Mouse (Mus musculus) embryo, embryonic 10 days (tissue): Measurements from ENCODE around the gene L3mbtl3.

Source experiments
- DNase-seq: peaks from one replicate; pipeline ENCODE4 v3.0.0-alpha.2; 2015; ENCODE audit warnings: low spot score

Gene L3mbtl3

DNA sequence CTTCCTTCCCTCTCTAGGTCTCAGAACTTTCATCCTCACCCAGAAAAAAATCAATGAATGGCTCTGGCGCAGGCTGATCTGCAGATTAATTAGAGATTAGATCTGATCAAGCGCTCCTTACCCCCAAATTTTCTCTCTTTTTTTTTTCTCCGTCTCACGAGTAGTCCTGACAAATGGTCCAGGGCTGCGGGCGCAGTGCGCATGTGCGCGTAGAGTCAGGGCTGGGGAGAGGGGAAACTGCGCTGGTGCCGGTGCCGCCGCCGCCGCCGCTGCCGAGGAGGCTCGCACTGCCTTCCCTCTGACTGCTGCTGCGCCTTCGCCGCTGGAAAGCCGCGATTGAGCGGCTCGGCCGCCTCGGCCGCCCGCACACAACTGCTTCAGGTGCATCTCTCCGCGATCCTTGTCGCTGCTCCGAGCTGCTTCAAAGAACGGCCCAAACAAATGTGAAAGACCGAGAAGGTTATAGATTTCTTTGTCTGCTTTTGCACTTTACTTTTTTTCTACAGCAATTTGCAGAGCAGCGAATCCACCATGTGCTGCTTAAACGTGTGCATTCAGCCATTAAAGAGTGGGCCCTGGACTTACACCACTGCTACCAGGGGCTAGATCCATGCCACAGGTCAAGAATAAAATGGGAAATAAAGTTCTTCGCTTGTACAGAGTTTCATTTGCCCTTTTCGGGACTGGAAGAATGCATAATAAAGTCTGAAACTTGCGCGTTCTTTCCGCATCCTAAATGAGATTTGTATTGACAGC, at the start of gene L3mbtl3:
Gene L3mbtl3 (minus strand): TSS at position 182 of the 756 bp plus-strand sequence.
- DNase-seq = peak; percentile 96

DNA sequence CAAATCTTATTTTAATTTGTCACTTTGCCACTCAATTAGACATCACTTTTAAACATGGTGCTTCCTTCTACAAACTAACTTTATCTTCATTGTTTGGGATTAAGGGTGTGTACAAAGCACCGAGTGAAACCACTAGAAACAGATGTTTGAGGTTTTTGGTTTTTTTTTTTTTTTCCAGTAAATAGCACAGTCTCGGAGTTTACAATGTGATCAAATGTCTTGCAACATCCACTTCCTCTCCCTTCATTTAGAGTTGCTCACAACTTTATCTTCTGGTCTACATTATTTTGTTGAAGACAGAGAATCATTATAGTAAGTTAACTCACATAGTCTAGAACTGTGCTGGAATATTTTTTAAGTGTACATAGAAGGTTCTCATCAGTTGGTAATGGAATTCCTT, 45.4 kb upstream of the L3mbtl3 start:
- DNase-seq = no peak

DNA sequence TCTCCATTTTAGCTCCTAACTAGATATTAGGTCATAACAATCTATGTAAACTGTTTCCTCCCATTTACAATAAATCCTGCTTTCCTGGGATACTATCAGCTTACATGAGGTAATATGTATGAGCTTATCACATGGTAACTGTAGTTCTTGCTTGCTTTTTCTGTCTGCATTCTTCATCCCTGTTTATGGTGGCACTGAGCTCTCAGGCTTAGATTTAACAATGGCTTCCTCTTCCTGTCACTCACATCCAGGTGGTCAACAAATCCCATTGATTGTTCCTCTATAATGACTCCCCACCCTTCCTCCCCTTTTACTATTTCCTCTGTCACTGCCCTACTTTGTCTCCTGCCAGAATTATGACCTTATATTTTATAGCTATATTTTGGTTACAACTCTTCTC, 12.9 kb upstream of the L3mbtl3 start:
- no peak for DNase-seq

DNA sequence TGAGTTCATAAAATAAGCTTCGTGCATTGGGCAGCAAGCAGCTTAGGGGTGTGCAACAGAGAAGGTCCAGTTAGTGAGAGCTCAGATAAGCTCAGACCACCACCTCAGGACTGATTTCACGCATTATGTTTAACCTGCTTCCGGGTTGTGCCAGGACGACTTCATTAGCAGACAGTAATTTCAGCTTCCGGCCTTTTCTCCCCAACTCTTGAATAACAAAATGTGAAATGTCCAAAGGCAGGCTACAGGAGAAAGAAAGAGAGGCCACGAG, 1.5 kb upstream of the L3mbtl3 start:
- no peak for DNase-seq

DNA sequence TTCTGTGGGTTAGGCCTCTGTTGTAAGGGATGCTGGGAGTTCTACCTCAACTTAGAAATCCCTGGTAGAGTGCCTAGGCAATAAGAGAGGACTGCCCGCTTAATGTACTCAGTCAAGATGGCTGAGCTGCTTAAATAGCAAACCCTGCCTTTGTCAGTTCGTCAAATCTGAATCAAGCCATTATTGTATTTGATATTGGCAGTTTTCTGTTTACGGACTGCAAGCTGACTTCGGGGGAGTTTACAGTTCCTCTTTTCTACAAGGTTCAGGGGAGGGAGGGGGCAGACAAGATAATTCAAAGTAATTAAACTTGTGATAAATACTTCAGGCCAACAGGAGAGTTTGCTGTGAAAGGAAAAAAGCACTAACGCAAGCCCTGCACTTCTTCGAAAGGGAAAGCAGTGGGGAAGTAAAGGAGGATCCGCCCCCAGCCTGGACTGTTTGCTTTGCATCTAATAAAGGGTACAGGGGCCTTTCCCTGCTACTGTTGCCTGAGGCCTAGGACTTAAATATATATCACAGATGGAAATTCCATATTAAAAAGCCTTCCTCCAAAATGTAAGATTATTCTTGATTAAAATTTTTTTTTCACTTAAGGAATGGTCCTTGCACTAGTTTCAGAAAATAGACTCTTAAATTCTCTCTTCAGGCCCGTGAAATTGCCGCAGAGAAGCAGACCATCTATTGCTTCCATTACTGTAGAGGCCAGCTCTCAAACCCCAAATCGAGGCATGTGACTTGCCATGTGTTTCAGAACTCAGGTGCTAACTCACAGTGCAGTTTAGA, 968 bp upstream of the L3mbtl3 start:
- peak; percentile 38 for DNase-seq

DNA sequence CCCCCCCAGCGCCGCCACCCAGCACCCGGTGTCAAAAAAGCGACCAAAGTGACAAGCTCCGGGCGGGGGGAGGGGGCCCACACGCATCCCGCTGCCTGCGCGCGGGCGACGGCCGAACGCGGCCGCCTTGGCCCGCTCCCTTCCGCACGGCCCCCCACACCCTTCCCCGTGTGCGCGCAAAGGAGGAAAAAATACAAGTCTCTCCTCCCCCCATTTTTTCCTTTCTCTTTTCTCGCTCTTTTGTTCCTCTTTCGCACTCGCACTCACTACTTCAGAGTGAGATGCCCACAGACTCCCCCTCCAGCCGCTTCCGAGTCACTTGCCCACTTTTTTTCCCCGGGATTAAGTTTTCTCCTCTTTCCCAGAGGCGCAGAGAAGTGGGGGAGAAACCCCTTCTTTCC, 420 bp downstream of the L3mbtl3 start:
- DNase-seq = peak; percentile 12

DNA sequence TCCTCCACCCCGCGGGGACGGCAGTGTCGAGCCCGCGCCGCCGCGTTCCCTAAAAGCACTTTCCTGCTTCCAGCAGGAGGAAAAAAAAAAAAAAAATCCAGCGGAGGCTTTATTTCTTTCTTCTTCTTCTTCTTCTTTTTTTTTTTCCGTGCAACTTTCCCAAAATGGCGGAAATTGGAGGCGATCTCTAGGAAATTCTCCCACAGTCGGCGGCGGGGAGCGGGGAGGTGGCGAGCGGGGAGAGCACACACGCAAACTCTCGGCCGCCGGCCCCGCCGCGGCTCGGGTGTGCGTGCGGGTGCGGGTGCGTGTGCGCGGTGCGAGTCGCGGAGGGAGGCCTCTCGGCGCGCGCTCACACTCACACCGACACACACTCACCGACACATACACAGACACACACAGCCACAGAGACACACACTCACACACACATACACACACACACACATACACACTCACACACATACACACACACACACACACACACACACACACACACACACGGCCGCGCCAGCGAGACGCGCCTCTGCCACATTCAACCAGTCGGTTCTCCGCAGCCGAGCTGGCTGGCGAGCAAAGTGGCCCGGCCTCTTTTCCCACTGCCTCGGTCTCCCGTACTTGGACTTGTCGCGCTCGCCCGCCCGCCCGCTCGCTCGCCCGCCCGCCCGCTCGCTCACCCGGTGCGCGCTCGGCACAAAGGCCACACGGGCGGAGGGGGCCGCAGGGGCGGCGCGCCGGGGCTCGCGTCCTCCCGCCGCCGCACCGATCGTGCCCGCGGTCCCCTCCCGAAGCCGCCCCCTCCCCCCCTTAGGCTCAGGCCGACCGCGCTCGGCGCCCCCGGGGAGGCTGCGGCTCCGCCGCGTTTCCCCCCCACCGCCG, 1.1 kb downstream of the L3mbtl3 start:
- peak; percentile 65 for DNase-seq

DNA sequence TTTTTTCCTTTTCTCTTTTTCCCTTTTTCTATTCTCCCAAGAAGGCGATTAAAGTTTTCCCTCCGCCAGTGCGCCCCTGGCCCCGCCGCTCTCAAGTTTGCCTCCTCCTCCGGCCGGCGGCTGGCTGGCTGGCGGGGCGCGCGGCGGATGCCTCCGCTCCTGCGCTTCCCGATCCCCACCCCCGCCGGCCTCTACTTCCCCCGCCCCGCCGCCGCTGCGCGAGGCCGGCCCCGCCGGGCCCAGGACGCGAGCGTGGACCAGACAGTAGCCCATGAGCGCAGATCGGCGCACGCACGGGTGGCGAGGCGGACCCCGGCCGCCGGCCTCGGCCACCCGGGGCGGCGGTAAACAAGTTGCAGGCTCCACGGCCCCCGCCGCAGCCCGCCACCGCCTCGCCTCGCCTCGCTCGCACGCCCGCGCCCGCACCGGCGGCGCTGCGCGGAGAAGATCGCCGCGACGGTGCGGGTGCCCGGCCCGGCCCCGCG, 1.8 kb downstream of the L3mbtl3 start:
- peak; percentile 61 for DNase-seq

DNA sequence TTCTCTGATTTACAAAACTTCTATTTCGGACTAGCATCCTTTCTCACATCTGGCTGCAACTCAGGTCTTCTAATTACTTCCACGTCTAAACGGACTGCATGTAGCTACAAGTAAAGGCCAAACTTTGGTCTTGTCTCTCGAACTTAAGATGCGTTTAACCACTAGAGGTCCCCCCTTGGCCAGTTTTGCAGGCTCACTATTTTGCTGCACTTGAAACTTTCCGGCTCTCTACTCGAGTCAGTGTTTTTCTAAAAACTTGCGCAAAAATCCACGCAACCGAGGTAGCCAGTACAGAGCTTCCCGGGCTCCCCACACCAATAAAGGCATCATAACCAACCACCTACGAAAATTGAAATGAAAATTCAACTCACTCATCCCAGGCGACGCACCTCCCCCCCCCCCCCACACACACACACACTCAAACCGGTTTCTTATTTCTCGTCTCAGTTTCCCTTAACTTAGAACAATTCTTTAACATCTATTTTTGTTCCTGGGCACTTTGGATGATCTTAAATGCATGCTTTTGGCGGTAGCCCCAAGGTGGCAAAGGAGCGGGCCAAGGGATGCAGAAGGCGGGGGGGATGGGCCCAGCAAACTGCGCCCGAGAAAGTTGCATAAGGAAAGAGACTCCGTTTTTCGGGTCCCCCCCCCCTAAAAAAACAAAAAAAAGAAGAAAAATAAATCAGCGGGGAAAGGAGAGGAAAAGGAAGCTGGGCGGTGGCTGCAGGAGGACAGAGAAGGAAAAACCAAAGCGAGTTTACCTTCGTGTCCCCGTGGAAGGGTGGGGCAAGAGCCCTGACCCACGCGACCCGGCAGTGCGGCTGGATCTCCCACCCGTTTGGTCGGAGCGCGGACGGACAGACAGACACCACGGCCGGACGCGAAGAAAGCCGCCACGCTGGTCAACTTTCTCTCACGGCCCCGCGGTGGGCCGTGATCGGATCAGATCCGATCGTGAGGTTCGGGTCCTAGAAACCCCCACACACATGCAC, 2.5 kb downstream of the L3mbtl3 start:
- peak; percentile 88 for DNase-seq

DNA sequence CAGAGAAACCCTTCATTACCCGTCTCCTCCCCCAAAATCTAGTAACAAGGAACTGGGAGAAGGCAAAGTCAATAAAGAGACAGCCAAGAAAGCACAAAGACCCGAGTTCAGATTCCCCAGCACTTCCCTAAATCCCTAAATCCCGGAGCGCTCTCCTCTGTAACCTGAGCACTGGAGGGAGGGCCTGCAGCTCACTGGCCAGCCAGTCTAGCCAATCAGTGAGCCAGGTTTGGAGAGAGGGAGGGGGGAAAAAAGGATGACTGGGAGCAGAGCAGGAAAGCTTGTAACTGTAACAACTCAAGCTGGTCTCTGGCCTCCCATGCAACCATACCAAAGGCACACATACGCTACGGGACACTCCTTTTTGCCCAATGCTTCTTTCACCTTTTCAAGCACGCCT, 4.4 kb downstream of the L3mbtl3 start:
- DNase-seq = peak; percentile 66

DNA sequence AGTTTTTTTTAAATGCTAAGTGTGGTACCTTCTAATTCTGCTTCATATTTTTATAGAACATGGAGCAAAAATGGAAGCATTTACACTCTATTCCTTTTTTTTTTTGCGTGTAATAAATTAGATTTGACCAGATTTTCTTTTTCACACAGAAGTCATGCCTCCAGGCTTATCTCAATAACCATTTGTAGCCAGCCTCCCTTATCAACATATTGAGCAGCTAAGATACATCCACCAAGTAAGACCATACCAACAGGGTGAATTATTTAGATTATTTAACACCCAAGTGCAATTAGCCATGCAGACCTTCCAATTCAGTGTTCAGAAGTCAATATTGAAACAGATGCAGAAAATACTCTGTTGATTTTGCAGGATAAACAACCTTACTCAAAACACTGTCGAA, 10.8 kb downstream of the L3mbtl3 start:
- DNase-seq = no peak

DNA sequence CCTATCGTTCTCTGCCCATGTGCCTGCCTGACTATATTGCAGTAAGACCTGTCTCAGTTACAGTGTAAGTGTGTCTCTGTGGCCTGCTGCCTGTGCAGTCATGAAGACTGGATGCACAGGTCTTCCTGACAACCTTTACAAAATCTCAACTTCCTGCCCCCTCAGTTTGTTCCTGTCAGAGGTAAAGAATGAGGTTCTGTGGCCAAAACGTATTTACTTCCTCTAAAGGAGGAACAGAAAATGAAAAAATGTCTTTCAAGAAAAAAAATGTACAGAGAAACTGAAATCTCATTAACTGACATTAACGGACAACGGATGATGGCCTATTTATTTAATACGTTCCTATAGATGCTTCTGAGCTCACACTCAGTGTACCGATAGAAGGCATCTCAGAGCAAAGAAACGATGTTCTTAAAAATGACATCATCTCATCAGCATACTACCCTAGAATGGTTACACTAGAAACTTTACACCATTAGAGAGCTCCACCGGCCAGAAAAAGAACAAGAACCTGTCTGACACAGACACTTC, 11.4 kb downstream of the L3mbtl3 start:
- no peak for DNase-seq

DNA sequence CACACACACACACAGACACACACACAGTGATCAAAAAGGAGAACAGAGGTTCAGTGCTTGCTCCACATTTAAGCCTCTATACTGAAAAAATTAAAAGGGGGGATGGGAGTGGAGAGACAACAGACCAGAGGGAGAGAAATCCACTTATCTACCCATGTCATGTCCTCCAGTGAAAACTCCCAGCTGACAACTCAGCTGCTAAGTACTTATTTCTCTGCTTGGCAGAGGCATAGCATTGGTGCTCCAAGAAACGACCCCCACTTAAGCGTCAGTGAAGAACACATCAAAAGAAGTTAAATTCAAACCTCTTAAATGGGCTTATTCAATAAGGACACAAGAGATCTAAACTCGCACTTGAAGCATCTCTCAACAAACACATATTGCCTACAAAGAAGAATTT, 12.2 kb downstream of the L3mbtl3 start:
- DNase-seq = no peak

DNA sequence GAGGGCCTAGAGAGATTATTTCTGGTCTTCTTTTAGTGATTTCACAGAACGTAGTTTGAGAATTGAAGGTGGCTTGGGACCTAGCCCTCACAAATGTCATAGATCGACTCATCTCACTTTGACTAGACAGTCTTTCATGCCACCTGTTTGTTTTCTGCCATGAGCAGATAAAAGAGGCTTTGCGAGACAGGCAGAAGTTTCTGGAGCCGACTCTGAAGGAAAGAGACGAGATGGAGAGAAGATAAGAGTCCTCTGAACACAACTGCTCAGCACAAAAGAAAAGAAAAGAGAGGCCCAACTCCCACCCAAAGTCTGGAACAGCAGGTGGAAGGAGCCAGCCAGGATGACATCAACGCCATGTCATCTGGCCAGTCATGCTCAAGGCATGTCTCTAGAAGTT, 17.0 kb downstream of the L3mbtl3 start:
- DNase-seq = no peak

DNA sequence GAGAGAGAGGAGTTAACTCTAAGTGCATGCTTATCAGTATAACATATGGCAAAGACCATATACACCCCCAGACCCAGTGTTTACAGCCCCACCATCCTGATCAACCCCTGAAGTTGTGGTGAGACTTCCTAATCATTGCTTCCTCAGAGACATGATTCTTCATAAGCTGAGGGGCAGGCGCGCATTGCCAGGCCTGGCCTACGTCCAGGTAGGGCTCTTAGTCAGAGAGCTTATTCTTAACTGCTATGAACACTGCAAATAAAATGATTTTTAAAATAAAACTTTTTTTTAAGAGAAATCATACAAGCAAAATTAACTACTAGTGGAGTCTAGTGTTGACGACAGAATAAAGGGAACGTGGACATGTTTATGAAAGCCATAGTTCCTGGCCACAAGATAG, 17.5 kb downstream of the L3mbtl3 start:
- no peak for DNase-seq

DNA sequence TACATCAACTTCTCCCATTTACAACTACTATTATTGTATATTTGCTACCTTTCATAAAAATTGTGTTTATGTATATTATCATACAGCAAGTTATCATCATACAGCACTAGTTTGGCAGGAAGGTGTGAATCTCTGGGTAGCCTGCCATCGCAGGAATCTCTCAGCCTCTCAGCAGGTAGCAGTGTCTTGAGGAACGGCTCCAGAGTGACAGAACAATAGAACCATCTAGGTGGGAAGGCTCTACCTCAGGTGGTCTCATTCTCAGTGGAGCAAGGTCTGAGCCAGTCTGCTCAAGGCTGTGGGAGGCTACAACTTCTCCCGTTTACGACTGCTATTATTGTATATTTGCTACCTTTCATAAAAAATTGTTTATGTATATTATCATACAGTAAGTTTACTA, 22.0 kb downstream of the L3mbtl3 start:
- DNase-seq = no peak

DNA sequence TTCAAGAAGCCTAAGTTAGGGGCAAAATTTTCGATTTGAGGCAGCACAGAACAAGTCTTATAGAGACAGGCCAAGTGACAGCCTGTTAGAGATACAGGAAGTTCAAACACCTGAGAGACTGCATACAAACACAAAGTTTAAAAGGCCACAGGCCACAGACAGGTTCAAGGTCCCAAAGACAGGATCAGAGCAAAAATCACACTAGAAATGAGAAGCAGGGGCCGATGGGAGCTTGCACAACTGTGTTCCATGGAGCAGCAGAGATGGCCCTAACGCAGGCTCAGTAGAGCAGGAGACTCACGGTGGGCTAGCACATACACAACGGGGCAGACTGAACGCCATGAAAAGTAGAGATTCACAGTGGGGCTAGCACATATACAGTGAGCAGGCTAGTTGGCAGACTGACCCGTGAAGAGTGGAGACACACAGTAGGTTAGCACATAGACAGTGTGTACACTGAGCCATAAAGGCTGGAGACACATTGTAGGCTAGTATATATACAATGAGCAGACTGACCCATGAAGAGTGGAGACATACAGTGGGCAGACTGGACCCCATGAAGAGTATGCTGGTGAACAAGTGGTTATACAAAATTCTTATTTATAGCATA, 24.5 kb downstream of the L3mbtl3 start:
- no peak for DNase-seq

DNA sequence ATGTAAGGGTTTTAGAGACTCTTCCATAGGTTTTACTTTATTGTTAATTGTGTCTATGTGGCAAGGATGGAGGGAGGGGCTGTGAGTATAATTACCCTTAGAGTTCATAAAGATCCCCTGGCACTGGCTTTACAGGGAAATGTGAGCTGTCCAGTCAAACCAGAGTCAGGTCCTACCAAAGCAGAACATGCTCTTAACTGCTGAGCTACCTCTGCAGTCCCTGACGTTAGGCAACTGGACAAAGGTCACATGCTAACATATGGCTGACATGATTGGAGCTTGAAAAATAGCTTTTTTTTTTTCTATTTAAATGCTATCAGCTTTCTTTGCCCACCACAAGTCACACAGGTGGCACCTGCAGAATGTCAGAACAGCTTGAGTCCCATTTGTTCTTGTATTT, 25.6 kb downstream of the L3mbtl3 start:
- no peak for DNase-seq

DNA sequence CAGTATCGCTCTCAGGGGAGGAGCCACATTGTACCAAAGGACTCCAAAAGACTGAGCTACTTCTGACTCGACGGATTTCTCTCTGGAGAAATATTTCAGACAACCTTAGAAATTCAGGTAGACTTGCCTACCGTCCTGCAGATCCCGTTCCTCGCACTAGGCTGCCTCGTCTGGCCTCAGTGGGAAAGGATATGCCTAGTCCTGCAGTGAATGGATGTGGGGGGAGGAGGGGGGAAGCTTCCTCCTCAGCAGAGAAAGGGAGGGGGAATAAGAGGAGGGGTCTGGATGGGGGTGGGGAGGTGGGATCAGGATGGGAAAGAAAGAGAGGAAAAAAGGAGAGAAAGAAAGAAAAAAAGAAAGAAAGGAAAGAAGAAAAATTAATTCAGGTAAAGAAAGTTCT, 28.2 kb downstream of the L3mbtl3 start:
- DNase-seq = no peak

DNA sequence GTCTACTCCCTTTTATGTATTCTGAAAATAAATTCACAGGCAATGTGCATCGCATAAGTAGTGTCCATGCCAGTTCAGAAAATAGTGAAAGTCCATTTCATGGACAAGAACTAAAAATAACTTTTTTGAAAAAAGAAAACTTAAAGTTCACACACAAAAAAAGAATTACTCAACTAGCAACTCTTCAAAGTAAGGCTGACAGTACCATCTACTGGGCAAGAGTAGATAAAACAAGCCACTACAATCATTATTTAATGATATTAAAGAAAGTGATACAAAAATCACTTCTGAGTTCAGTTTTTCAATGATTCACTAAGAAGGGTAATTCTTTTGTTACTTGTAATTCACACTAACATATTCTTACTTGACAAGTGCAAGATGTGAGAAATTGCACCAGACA, 29.9 kb downstream of the L3mbtl3 start:
- DNase-seq = no peak
